Mouse (Mus musculus): ENCODE results near the gene Shank3. TPM values are rescaled to one million over a fixed set of nuclear protein-coding genes. Genes with fewer than 3 reads are reported as not detected.

Shank3 gene
- polyA plus RNA-seq, 1 experiment from 2014 or later, result 8.0 TPM

- WGBS, result 3% methylated on average over 1 of the region's 1 CpGs
- Histone ChIP-seq H3K27ac (replicated peaks) (peak overlapping the region; percentile 30; the same call in 1 of the 2 replicates), H3K4me1 (peaks cover 5% of the 10 kb centered on the region; the same call in 1 of the 2 replicates), H3K9ac (replicated peaks) (no peak overlapping the region), H3K27me3 (no peaks in the 10 kb centered on the region), H3K9me3 (no peaks in the 10 kb centered on the region), H3K4me3 (no peak overlapping the region), H3K4me2 (replicated peaks) (no peak overlapping the region), H3K36me3 (peaks cover 34% of the 10 kb centered on the region)
- ATAC-seq (ENCODE audit: low FRiP score, low read depth), result peak; percentile 42; the same call in 1 of the 2 replicates
Observed at GRCm38 (mm10) chr15:89465052-89465451, 34.4 kb upstream of the Shank3 start.

- Histone ChIP-seq H3K27me3 (no peaks in the 10 kb centered on the region), H3K27ac (replicated peaks) (no peak overlapping the region), H3K4me1 (peaks cover 5% of the 10 kb centered on the region; the same call in 1 of the 2 replicates), H3K9me3 (no peaks in the 10 kb centered on the region), H3K9ac (replicated peaks) (no peak overlapping the region), H3K4me3 (no peak overlapping the region), H3K36me3 (0 out of 2 replicates have a peak, but pooled peaks cover 4% of the 10 kb centered on the region), H3K4me2 (replicated peaks) (no peak overlapping the region)
- no peak for ATAC-seq (ENCODE audit: low FRiP score, low read depth)
- WGBS, result 29% methylated on average over 2 of the region's 2 CpGs
Observed at GRCm38 (mm10) chr15:89468577-89468976, 30.8 kb upstream of the Shank3 start.

- Histone ChIP-seq H3K27me3 (peaks cover 7% of the 10 kb centered on the region), H3K27ac (replicated peaks) (no peak overlapping the region), H3K4me3 (no peak overlapping the region), H3K4me1 (peaks cover 13% of the 10 kb centered on the region), H3K4me2 (replicated peaks) (no peak overlapping the region), H3K36me3 (no peaks in the 10 kb centered on the region), H3K9me3 (no peaks in the 10 kb centered on the region), H3K9ac (replicated peaks) (no peak overlapping the region)
- 92% methylated on average over 4 of the region's 4 CpGs for WGBS
- no peak for ATAC-seq (ENCODE audit: low FRiP score, low read depth)
Observed at GRCm38 (mm10) chr15:89471476-89471875, 27.9 kb upstream of the Shank3 start.

GRCm38 (mm10) chr15:89473370-89473769, 26.1 kb upstream of the Shank3 start:
- H3K4me1 ChIP-seq, result peaks cover 15% of the 10 kb centered on the region
- no peaks in the 10 kb centered on the region for H3K36me3 ChIP-seq
- no peak overlapping the region for H3K4me2 ChIP-seq (replicated peaks)
- ATAC-seq (ENCODE audit: low FRiP score, low read depth), result no peak
- H3K27me3 ChIP-seq, result peaks cover 17% of the 10 kb centered on the region
- WGBS, result 86% methylated on average over 9 of the region's 9 CpGs
- H3K9ac ChIP-seq (replicated peaks), result no peak overlapping the region
- H3K4me3 ChIP-seq, result no peak overlapping the region
- no peak overlapping the region for H3K27ac ChIP-seq (replicated peaks)
- H3K9me3 ChIP-seq, result no peaks in the 10 kb centered on the region

- Histone ChIP-seq H3K9ac (replicated peaks) (no peak overlapping the region), H3K36me3 (no peaks in the 10 kb centered on the region), H3K9me3 (no peaks in the 10 kb centered on the region), H3K4me2 (replicated peaks) (no peak overlapping the region), H3K4me1 (peaks cover 15% of the 10 kb centered on the region), H3K27ac (replicated peaks) (no peak overlapping the region), H3K4me3 (no peak overlapping the region), H3K27me3 (peaks cover 17% of the 10 kb centered on the region)
- no peak for ATAC-seq (ENCODE audit: low FRiP score, low read depth)
- 97% methylated on average over 8 of the region's 8 CpGs for WGBS
Observed at GRCm38 (mm10) chr15:89473921-89474320, 25.5 kb upstream of the Shank3 start.

- WGBS, result 92% methylated on average over 19 of the region's 19 CpGs
- no peak for ATAC-seq (ENCODE audit: low FRiP score, low read depth)
- H3K27me3 ChIP-seq, result peaks cover 17% of the 10 kb centered on the region
- peak overlapping the region; percentile 86; the same call in 1 of the 2 replicates for H3K4me2 ChIP-seq (replicated peaks)
- no peaks in the 10 kb centered on the region for H3K9me3 ChIP-seq
- H3K36me3 ChIP-seq, result no peaks in the 10 kb centered on the region
- no peak overlapping the region for H3K27ac ChIP-seq (replicated peaks)
- peaks cover 15% of the 10 kb centered on the region for H3K4me1 ChIP-seq
- no peak overlapping the region; the same call in 1 of the 2 replicates for H3K9ac ChIP-seq (replicated peaks)
- no peak overlapping the region for H3K4me3 ChIP-seq
Observed at GRCm38 (mm10) chr15:89474596-89475292, 24.7 kb upstream of the Shank3 start.

GRCm38 (mm10) chr15:89475293-89475600, 24.2 kb upstream of the Shank3 start:
- Histone ChIP-seq H3K9me3 (no peaks in the 10 kb centered on the region), H3K27ac (replicated peaks) (no peak overlapping the region), H3K4me1 (peaks cover 15% of the 10 kb centered on the region), H3K4me3 (peak overlapping the region; percentile 51; the same call in 1 of the 2 replicates), H3K4me2 (replicated peaks) (peak overlapping the region; percentile 86), H3K36me3 (no peaks in the 10 kb centered on the region; the same call in 1 of the 2 replicates), H3K9ac (replicated peaks) (peak overlapping the region; percentile 68), H3K27me3 (peaks cover 17% of the 10 kb centered on the region)
- ATAC-seq (ENCODE audit: low FRiP score, low read depth), result peak; percentile 1; the same call in 1 of the 2 replicates
- WGBS, result 86% methylated on average over 7 of the region's 7 CpGs

- Histone ChIP-seq H3K9me3 (no peaks in the 10 kb centered on the region), H3K36me3 (no peaks in the 10 kb centered on the region; the same call in 1 of the 2 replicates), H3K27ac (replicated peaks) (peak overlapping the region; percentile 67), H3K4me2 (replicated peaks) (peak overlapping the region; percentile 86), H3K27me3 (peaks cover 17% of the 10 kb centered on the region), H3K9ac (replicated peaks) (peak overlapping the region; percentile 68), H3K4me1 (peaks cover 15% of the 10 kb centered on the region), H3K4me3 (peak overlapping the region; percentile 51)
- peak; percentile 96 for ATAC-seq (ENCODE audit: low FRiP score, low read depth)
- 9% methylated on average over 44 of the region's 44 CpGs for WGBS
Observed at GRCm38 (mm10) chr15:89475611-89476474, 23.6 kb upstream of the Shank3 start.

GRCm38 (mm10) chr15:89476475-89476815, 23.0 kb upstream of the Shank3 start:
- ATAC-seq (ENCODE audit: low FRiP score, low read depth), result no peak
- H3K4me1 ChIP-seq, result peaks cover 15% of the 10 kb centered on the region
- 12% methylated on average over 5 of the region's 5 CpGs for WGBS

GRCm38 (mm10) chr15:89477091-89477491, 22.3 kb upstream of the Shank3 start, which contains the start of gene Arsa:
Gene Arsa (minus strand): TSS chr15:89477425.
- no peak for ATAC-seq (ENCODE audit: low FRiP score, low read depth)
- Histone ChIP-seq H3K9me3 (no peaks in the 10 kb centered on the region), H3K27me3 (peaks cover 17% of the 10 kb centered on the region), H3K4me3 (peak within 1 kb of the TSS; percentile 51), H3K27ac (replicated peaks) (peak within 1 kb of the TSS; percentile 67), H3K9ac (replicated peaks) (peak within 1 kb of the TSS; percentile 68), H3K4me1 (peaks cover 15% of the 10 kb centered on the region), H3K4me2 (replicated peaks) (peak within 1 kb of the TSS; percentile 86), H3K36me3 (no peaks in the 10 kb centered on the region; the same call in 1 of the 2 replicates)
- 34% methylated on average over 9 of the region's 9 CpGs for WGBS

More at GRCm38 (mm10) chr15:89476475-89476815, 23.0 kb upstream of the Shank3 start:
- Histone ChIP-seq H3K27me3 (peaks cover 17% of the 10 kb centered on the region), H3K36me3 (no peaks in the 10 kb centered on the region; the same call in 1 of the 2 replicates), H3K27ac (replicated peaks) (peak overlapping the region; percentile 67), H3K9ac (replicated peaks) (peak overlapping the region; percentile 68), H3K9me3 (no peaks in the 10 kb centered on the region), H3K4me2 (replicated peaks) (peak overlapping the region; percentile 86), H3K4me3 (peak overlapping the region; percentile 51)

GRCm38 (mm10) chr15:89477806-89478205, 21.6 kb upstream of the Shank3 start:
- Histone ChIP-seq H3K27me3 (peaks cover 17% of the 10 kb centered on the region), H3K4me1 (peaks cover 15% of the 10 kb centered on the region), H3K9ac (replicated peaks) (no peak overlapping the region), H3K4me3 (no peak overlapping the region), H3K27ac (replicated peaks) (no peak overlapping the region), H3K4me2 (replicated peaks) (no peak overlapping the region), H3K36me3 (no peaks in the 10 kb centered on the region; the same call in 1 of the 2 replicates), H3K9me3 (no peaks in the 10 kb centered on the region)
- 46% methylated on average over 8 of the region's 8 CpGs for WGBS
- ATAC-seq (ENCODE audit: low FRiP score, low read depth), result no peak

- ATAC-seq (ENCODE audit: low FRiP score, low read depth), result no peak
- WGBS, result 92% methylated on average over 3 of the region's 3 CpGs
Observed at GRCm38 (mm10) chr15:89478622-89479021, 20.8 kb upstream of the Shank3 start.

More at GRCm38 (mm10) chr15:89478622-89479021, 20.8 kb upstream of the Shank3 start:
- Histone ChIP-seq H3K4me3 (no peak overlapping the region), H3K27ac (replicated peaks) (no peak overlapping the region), H3K4me2 (replicated peaks) (no peak overlapping the region), H3K9ac (replicated peaks) (no peak overlapping the region), H3K27me3 (peaks cover 17% of the 10 kb centered on the region), H3K36me3 (no peaks in the 10 kb centered on the region; the same call in 1 of the 2 replicates), H3K9me3 (no peaks in the 10 kb centered on the region), H3K4me1 (peaks cover 15% of the 10 kb centered on the region)

Data from midbrain, embryonic 12.5 days (tissue).